Mouse (Mus musculus) liver, postnatal 0 days (tissue): ENCODE measurements around the gene Ntm. TPM values are rescaled to one million over a fixed set of nuclear protein-coding genes. Genes with fewer than 3 reads are reported as not detected.

ENCODE experiments used
- ATAC-seq: fragments of 200-750 bp; cut with Nextera tagmentation; 2 replicates; pipeline ENCODE4 v1.8.0; 2017; ENCODE audit warnings: mild to moderate bottlenecking, moderate library complexity
- DNase-seq: peaks from one replicate; pipeline ENCODE4 v3.0.0-alpha.2; 2016
- H3K27ac ChIP-seq: fragments of 300-500 bp; sonication (generic); 2 replicates; pipeline ENCODE4 v1.5.1; 2014; ENCODE audit warnings: antibody characterized with exemption, moderate library complexity, mild to moderate bottlenecking, low read depth
- H3K27me3 ChIP-seq: fragments of 300-500 bp; sonication (generic); 2 replicates; pipeline ENCODE4 v1.6.1; 2014; ENCODE audit warnings: low read length, control low read depth, mixed read lengths; ENCODE audit not compliant: insufficient read depth
- H3K36me3 ChIP-seq: fragments of 300-500 bp; sonication (generic); replicated peaks from 2 replicates; pipeline ENCODE4 v1.6.1; 2014; ENCODE audit warnings: mild to moderate bottlenecking, control low read depth, low read length, moderate library complexity, mixed read lengths; ENCODE audit not compliant: insufficient read depth
- H3K4me1 ChIP-seq: fragments of 300-500 bp; sonication (generic); 2 replicates; pipeline ENCODE4 v1.6.1; 2014; ENCODE audit warnings: antibody characterized with exemption, mild to moderate bottlenecking, control low read depth; ENCODE audit not compliant: insufficient read depth
- H3K4me2 ChIP-seq: fragments of 300-500 bp; sonication (generic); 2 replicates; pipeline ENCODE4 v1.6.1; 2014; ENCODE audit warnings: low read depth, mild to moderate bottlenecking, low read length, moderate library complexity, mixed read lengths
- H3K4me3 ChIP-seq: fragments of 300-500 bp; sonication (generic); 2 replicates; pipeline ENCODE4 v1.5.1; 2014; ENCODE audit warnings: low read depth, low read length
- H3K9ac ChIP-seq: fragments of 300-500 bp; sonication (generic); replicated peaks from 2 replicates; pipeline ENCODE4 v1.6.1; 2014; ENCODE audit warnings: mild to moderate bottlenecking, moderate library complexity
- H3K9me3 ChIP-seq: fragments of 300-500 bp; sonication (generic); 2 replicates; pipeline ENCODE4 v1.6.1; 2016; ENCODE audit warnings: mild to moderate bottlenecking, control low read depth, low read length, mixed read lengths
- CTCF ChIP-seq: sonication (generic); IDR thresholded peaks from 2 replicates; pipeline ENCODE4 v1.5.1; 2016; ENCODE audit warnings: antibody characterized with exemption, low read depth
- EP300 ChIP-seq: IDR thresholded peaks from 2 replicates; pipeline ENCODE4 v1.6.1; 2016; ENCODE audit warnings: antibody characterized with exemption, low read depth, mild to moderate bottlenecking
- WGBS: fragments of 180-500 bp; shearing (Covaris S2); extraction: QIAGEN DNeasy Blood & Tissue Kit; methylation state at CpG from one replicate; pipeline ENCODE4 v1.1.7; 2014; ENCODE audit not compliant: insufficient replicate concordance; 5-methylcytosine and 5-hydroxymethylcytosine counted together
- polyA plus RNA-seq: library from polyadenylated mRNA; unstranded; fragments of >200 nt; fragmentation: Nextera tagmentation; extraction: Ambion mirVana; gene quantifications from 2 replicates; pipeline ENCODE4 v1.2.1, GENCODE M21; 2015

The Ntm gene
- polyA plus RNA-seq, 1 experiment from 2014 or later, result 1.00 TPM

- no peak overlapping the region for H3K4me2 ChIP-seq
- H3K9ac ChIP-seq, result no peak overlapping the region
- ATAC-seq (peak; percentile 62), DNase-seq (no peak)
- no peak for TF ChIP-seq EP300
- TF ChIP-seq CTCF, result no peak
- no peaks in the 10 kb centered on the region for H3K4me1 ChIP-seq
- no peak overlapping the region for H3K4me3 ChIP-seq
- no peak overlapping the region for H3K27ac ChIP-seq
- no peaks in the 10 kb centered on the region for H3K36me3 ChIP-seq
- H3K9me3 ChIP-seq, result no peaks in the 10 kb centered on the region
- no peaks in the 10 kb centered on the region for H3K27me3 ChIP-seq
- WGBS, result 61% methylated on average over 10 of the region's 10 CpGs
Observed at GRCm38 (mm10) chr9:29462970-29463593, 499.9 kb downstream of the Ntm start.

- Histone ChIP-seq H3K9ac (no peak overlapping the region), H3K36me3 (no peaks in the 10 kb centered on the region), H3K4me3 (no peak overlapping the region), H3K9me3 (no peaks in the 10 kb centered on the region), H3K27ac (no peak overlapping the region), H3K4me2 (no peak overlapping the region), H3K27me3 (no peaks in the 10 kb centered on the region), H3K4me1 (no peaks in the 10 kb centered on the region)
- peak; percentile 35 for DNase-seq
- no peak for ATAC-seq
- 17% methylated on average over 5 of the region's 5 CpGs for whole genome bisulfite sequencing
- TF ChIP-seq EP300, result no peak
- peak; percentile 57 for TF ChIP-seq CTCF
Observed at GRCm38 (mm10) chr9:29457976-29458572, 504.9 kb downstream of the Ntm start.

- Histone ChIP-seq H3K27me3 (no peaks in the 10 kb centered on the region), H3K4me3 (no peak overlapping the region), H3K36me3 (no peaks in the 10 kb centered on the region), H3K4me2 (no peak overlapping the region), H3K4me1 (no peaks in the 10 kb centered on the region), H3K9me3 (no peaks in the 10 kb centered on the region), H3K9ac (no peak overlapping the region), H3K27ac (no peak overlapping the region)
- TF ChIP-seq EP300 (no peak), CTCF (no peak)
- 75% methylated on average over 7 of the region's 7 CpGs for WGBS
- ATAC-seq (no peak), DNase-seq (no peak)
Observed at GRCm38 (mm10) chr9:29456014-29456413, 506.9 kb downstream of the Ntm start.

GRCm38 (mm10) chr9:29451232-29451631 is 511.7 kb downstream of the Ntm start:
- no peaks in the 10 kb centered on the region for H3K36me3 ChIP-seq
- no peak overlapping the region for H3K4me2 ChIP-seq
- H3K9ac ChIP-seq, result no peak overlapping the region
- no peak for TF ChIP-seq EP300
- TF ChIP-seq CTCF, result no peak
- H3K27me3 ChIP-seq, result no peaks in the 10 kb centered on the region
- no peak for ATAC-seq
- H3K9me3 ChIP-seq, result no peaks in the 10 kb centered on the region
- no peak overlapping the region for H3K4me3 ChIP-seq
- DNase-seq, result no peak
- no peaks in the 10 kb centered on the region for H3K4me1 ChIP-seq
- H3K27ac ChIP-seq, result no peak overlapping the region
- 70% methylated on average over 1 of the region's 1 CpGs for WGBS

- WGBS, result 53% methylated on average over 4 of the region's 4 CpGs
- H3K9me3 ChIP-seq, result no peaks in the 10 kb centered on the region
- H3K4me2 ChIP-seq, result no peak overlapping the region
- no peaks in the 10 kb centered on the region for H3K4me1 ChIP-seq
- DNase-seq (no peak), ATAC-seq (no peak)
- H3K27me3 ChIP-seq, result no peaks in the 10 kb centered on the region
- no peak overlapping the region for H3K27ac ChIP-seq
- no peaks in the 10 kb centered on the region for H3K36me3 ChIP-seq
- TF ChIP-seq CTCF, result no peak
- TF ChIP-seq EP300, result no peak
- no peak overlapping the region for H3K4me3 ChIP-seq
- H3K9ac ChIP-seq, result no peak overlapping the region
Observed at GRCm38 (mm10) chr9:29444001-29444400, 518.9 kb downstream of the Ntm start.

- no peak for ATAC-seq
- H3K9ac ChIP-seq, result no peak overlapping the region
- no peaks in the 10 kb centered on the region for H3K4me1 ChIP-seq
- no peaks in the 10 kb centered on the region for H3K27me3 ChIP-seq
- H3K27ac ChIP-seq, result no peak overlapping the region
- no peak overlapping the region for H3K4me3 ChIP-seq
- 56% methylated on average over 5 of the region's 5 CpGs for WGBS
- no peak for TF ChIP-seq EP300
- no peak for TF ChIP-seq CTCF
- no peak overlapping the region for H3K4me2 ChIP-seq
- no peaks in the 10 kb centered on the region for H3K9me3 ChIP-seq
- H3K36me3 ChIP-seq, result no peaks in the 10 kb centered on the region
- DNase-seq, result no peak
Observed at GRCm38 (mm10) chr9:29439401-29439800, 523.5 kb downstream of the Ntm start.
